Mouse (Mus musculus) heart, postnatal 0 days (tissue): Measurements from ENCODE around the gene Tenm3. TPM values are rescaled to one million over a fixed set of nuclear protein-coding genes. Genes with fewer than 3 reads are reported as not detected.

Source experiments
- ATAC-seq: fragments of 200-750 bp; cut with Nextera tagmentation; 2 replicates; pipeline ENCODE4 v1.8.0; 2017; ENCODE audit warnings: low read depth, moderate number of reproducible peaks, moderate library complexity; ENCODE audit not compliant: insufficient read depth
- DNase-seq: peaks from one replicate; pipeline ENCODE4 v3.0.0-alpha.2; 2016; ENCODE audit warnings: low spot score
- H3K27ac ChIP-seq: fragments of 300-500 bp; sonication (generic); 2 replicates; pipeline ENCODE4 v1.5.1; 2014; ENCODE audit warnings: low read depth, mild to moderate bottlenecking
- H3K27me3 ChIP-seq: fragments of 300-500 bp; sonication (generic); 2 replicates; pipeline ENCODE4 v1.6.1; 2014; ENCODE audit warnings: low read length, mixed read lengths; ENCODE audit not compliant: control insufficient read depth, insufficient read depth
- H3K36me3 ChIP-seq: fragments of 300-500 bp; sonication (generic); replicated peaks from 2 replicates; pipeline ENCODE4 v1.6.1; 2014; ENCODE audit warnings: low read length, mixed read lengths; ENCODE audit not compliant: control insufficient read depth, insufficient read depth
- H3K4me1 ChIP-seq: fragments of 300-500 bp; sonication (generic); 2 replicates; pipeline ENCODE4 v1.6.1; 2014; ENCODE audit warnings: antibody characterized with exemption; ENCODE audit not compliant: control insufficient read depth, insufficient read depth
- H3K4me2 ChIP-seq: fragments of 300-500 bp; sonication (generic); 2 replicates; pipeline ENCODE4 v1.6.1; 2014; ENCODE audit warnings: low read depth, mild to moderate bottlenecking, low read length, moderate library complexity
- H3K4me3 ChIP-seq: fragments of 300-500 bp; sonication (generic); 2 replicates; pipeline ENCODE4 v1.5.1; 2014; ENCODE audit warnings: low read depth, low read length
- H3K9ac ChIP-seq: fragments of 300-500 bp; sonication (generic); replicated peaks from 2 replicates; pipeline ENCODE4 v1.6.1; 2014; ENCODE audit warnings: low read depth, low read length, mixed read lengths
- H3K9me3 ChIP-seq: fragments of 300-500 bp; sonication (generic); replicated peaks from 2 replicates; pipeline ENCODE4 v1.6.1; 2016; ENCODE audit warnings: low read length; ENCODE audit not compliant: control insufficient read depth
- CTCF ChIP-seq: IDR thresholded peaks from 2 replicates; pipeline ENCODE4 v1.5.1; 2016; ENCODE audit warnings: antibody characterized with exemption, control low read depth, low read depth
- EP300 ChIP-seq: IDR thresholded peaks from 2 replicates; pipeline ENCODE4 v1.6.1; 2016; ENCODE audit warnings: antibody characterized with exemption, low read depth
- WGBS: fragments of 180-500 bp; shearing (Covaris S2); extraction: QIAGEN DNeasy Blood & Tissue Kit; methylation state at CpG from one replicate; pipeline ENCODE4 v1.1.7; 2014; 5-methylcytosine and 5-hydroxymethylcytosine counted together
- polyA plus RNA-seq: library from polyadenylated mRNA; unstranded; fragments of >200 nt; fragmentation: Nextera tagmentation; extraction: Ambion mirVana; gene quantifications from 2 replicates; pipeline ENCODE4 v1.2.1, GENCODE M21; 2015
- total RNA-seq: library from RNA; depleted of rRNA; stranded (reverse); fragments of >200 nt; gene quantifications from 2 replicates; pipeline ENCODE4 v1.2.3, GENCODE M21; 2014; ENCODE audit warnings: low replicate concordance

Tenm3 gene
- total and polyA plus RNA-seq, 2 experiments from 2014 or later, result 1.6 to 17.2 TPM

DNA sequence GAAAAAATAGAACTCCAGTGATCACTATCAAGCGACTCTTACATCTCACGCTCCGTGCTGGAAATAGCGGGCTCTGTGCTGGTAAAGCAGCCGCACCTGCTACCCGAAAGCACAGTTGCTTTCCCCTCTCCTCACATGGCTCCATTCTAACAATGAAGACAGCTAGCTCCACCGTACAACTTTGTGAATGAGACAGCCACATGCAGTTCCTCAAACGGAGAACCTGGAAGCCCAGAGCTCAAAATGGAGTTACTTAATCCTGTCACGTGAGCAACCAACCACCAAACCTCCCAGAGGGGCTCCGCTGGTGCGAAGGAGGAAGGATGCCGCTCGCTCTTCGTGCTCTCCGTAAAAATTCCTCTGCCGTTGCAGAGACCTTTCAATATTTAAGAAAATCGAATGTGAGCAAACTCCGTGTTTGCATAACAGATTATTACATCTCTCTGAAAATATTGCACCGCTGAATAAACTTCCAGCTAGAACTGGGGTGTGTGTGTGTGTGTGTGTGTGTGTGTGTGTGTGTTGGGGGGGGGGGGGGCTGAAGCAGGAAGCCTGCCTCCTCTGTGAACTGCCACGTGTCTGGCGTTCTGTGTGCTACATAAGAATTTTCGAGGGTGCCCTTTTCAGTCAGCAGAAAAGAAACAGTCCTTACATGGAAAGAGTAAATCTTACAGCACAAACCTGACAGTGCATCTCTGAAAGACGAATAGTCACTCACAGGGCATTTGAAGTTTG lies 103.4 kb downstream of the Tenm3 start:
- Histone ChIP-seq H3K4me1 (no peaks in the 10 kb centered on the region), H3K4me2 (no peak overlapping the region), H3K36me3 (no peaks in the 10 kb centered on the region), H3K9me3 (no peaks in the 10 kb centered on the region), H3K4me3 (no peak overlapping the region), H3K9ac (no peak overlapping the region), H3K27me3 (peaks cover 7% of the 10 kb centered on the region; the same call in 1 of the 2 replicates), H3K27ac (no peak overlapping the region)
- WGBS, result 68% methylated on average over 23 of the region's 23 CpGs
- DNase-seq (no peak), ATAC-seq (no peak)
- no peak for TF ChIP-seq CTCF
- TF ChIP-seq EP300, result no peak

DNA sequence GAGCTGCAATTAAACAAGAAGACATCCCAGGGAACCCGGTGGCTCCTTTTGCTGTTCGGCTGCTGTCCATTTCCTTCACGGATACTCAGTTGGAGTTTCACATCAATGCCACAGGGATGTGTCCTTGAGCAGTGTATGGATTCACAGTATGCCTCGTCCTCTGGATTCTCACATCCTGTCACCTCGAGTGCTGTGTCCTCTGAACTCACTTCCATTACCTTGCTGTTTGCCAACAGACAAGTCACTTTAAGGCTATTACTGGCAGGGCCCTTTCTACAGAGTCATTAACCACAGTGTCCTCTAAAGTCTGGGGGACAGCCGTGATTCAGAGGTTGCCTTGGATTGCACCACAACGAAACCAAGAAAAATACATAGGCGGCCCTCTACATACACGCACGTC lies 110.0 kb downstream of the Tenm3 start:
- DNase-seq (no peak), ATAC-seq (no peak)
- Histone ChIP-seq H3K27ac (no peak overlapping the region), H3K27me3 (peaks cover 3% of the 10 kb centered on the region; the same call in 1 of the 2 replicates), H3K4me1 (no peaks in the 10 kb centered on the region), H3K4me2 (no peak overlapping the region), H3K9me3 (no peaks in the 10 kb centered on the region), H3K36me3 (no peaks in the 10 kb centered on the region), H3K9ac (no peak overlapping the region), H3K4me3 (no peak overlapping the region)
- TF ChIP-seq CTCF (no peak), EP300 (no peak)
- 75% methylated on average over 10 of the region's 10 CpGs for WGBS

- H3K4me2 ChIP-seq, result no peak overlapping the region
- H3K27ac ChIP-seq, result no peak overlapping the region
- no peak for ATAC-seq
- no peaks in the 10 kb centered on the region for H3K36me3 ChIP-seq
- no peaks in the 10 kb centered on the region for H3K9me3 ChIP-seq
- no peaks in the 10 kb centered on the region for H3K27me3 ChIP-seq
- H3K4me3 ChIP-seq, result no peak overlapping the region
- TF ChIP-seq EP300 (no peak), CTCF (no peak)
- H3K4me1 ChIP-seq, result no peaks in the 10 kb centered on the region
- no peak overlapping the region for H3K9ac ChIP-seq
- no peak for DNase-seq
- WGBS, result 81% methylated on average over 4 of the region's 4 CpGs
Observed at GRCm38 (mm10) chr8:48733057-48733456, 110.7 kb downstream of the Tenm3 start.

GRCm38 (mm10) chr8:48730701-48731100 lies 113.0 kb downstream of the Tenm3 start:
- DNase-seq (no peak), ATAC-seq (no peak)
- TF ChIP-seq CTCF (no peak), EP300 (no peak)
- Histone ChIP-seq H3K9ac (no peak overlapping the region), H3K27ac (no peak overlapping the region), H3K4me3 (no peak overlapping the region), H3K36me3 (no peaks in the 10 kb centered on the region), H3K9me3 (no peaks in the 10 kb centered on the region), H3K4me1 (no peaks in the 10 kb centered on the region), H3K4me2 (no peak overlapping the region), H3K27me3 (no peaks in the 10 kb centered on the region)
- 61% methylated on average over 6 of the region's 6 CpGs for WGBS

DNA sequence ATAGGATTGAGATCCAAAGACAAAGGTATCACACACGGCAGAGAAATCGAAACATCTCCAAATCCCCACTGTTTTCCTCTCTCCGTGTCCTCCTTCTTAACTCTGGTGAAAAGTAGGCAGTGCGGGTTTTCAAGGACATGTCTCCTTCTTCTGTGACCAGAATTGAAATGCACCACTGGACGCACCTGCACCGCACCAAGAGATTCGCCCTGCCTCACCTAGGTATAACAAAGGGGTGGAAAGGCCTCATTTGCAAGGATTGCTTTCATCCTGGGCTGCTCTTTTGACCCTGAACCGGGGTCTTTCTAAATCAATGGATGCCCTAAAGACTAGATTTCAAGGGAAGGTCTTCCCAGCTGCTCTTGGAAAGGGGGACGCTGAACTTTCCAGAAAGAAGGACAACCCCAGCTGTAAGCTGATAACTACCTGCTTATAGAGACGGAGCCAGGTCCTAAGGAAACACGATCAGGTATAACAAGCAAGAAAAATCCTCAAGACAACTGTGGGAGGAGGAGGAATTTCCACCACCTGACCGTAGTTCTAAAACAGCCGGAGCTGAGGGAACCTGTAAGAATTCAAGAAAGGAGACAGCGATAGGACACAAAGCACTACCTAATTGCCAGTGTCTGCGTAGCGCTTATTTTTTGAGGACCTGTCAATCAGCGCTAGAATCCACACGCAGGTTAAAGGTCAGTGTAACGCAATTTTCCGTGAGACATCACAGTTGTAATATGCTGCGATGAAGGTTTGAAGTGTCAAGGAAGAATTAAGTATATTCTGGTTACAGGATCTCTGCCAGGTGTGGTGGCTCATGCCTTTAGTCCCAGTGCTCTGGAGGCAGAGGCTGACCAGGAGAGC lies 114.7 kb downstream of the Tenm3 start:
- TF ChIP-seq EP300, result no peak
- TF ChIP-seq CTCF, result no peak
- Histone ChIP-seq H3K36me3 (no peaks in the 10 kb centered on the region), H3K4me2 (no peak overlapping the region), H3K4me1 (no peaks in the 10 kb centered on the region), H3K27me3 (no peaks in the 10 kb centered on the region), H3K9ac (no peak overlapping the region), H3K9me3 (no peaks in the 10 kb centered on the region), H3K4me3 (no peak overlapping the region), H3K27ac (no peak overlapping the region)
- ATAC-seq (no peak), DNase-seq (no peak)
- WGBS, result 86% methylated on average over 21 of the region's 21 CpGs
